Mouse (Mus musculus) urinary bladder, postnatal 0 days (tissue): Measurements from ENCODE around the gene Tmem274. TPM values are rescaled to one million over a fixed set of nuclear protein-coding genes. Genes with fewer than 3 reads are reported as not detected.

Source experiments
- polyA plus RNA-seq: library from polyadenylated mRNA; unstranded; fragments of >200 nt; fragmentation: Nextera tagmentation; extraction: Ambion mirVana; gene quantifications from 2 replicates; pipeline ENCODE4 v1.2.1, GENCODE M21; 2015

Gene Tmem274
- polyA plus RNA-seq: not detected in 2 replicates

GRCm38 (mm10) chr4:149477078-149477477 is at the start of gene Tmem274:
Gene Tmem274, plus strand, starts transcription at chr4:149477378.

GRCm38 (mm10) chr4:149454879-149455278 is 22.3 kb upstream of the Tmem274 start, which contains the start of gene Rbp7:
Gene Rbp7, minus strand, starts transcription at chr4:149454978.

GRCm38 (mm10) chr4:149485053-149485824 is 8.1 kb downstream of the Tmem274 start, which contains the start of the genes Nmnat1 and Lzic:
Gene Nmnat1, minus strand, starts transcription at chr4:149485202.
Gene Lzic, plus strand, starts transcription at chr4:149485229.

GRCm38 (mm10) chr4:149517868-149518340 is 40.7 kb downstream of the Tmem274 start, which contains the start of gene Ctnnbip1:
Gene Ctnnbip1, plus strand, starts transcription at chr4:149518236.

Other genes starting within 250 kb of the Tmem274 start
- gene Kif1b, start 169.7 kb upstream of the Tmem274 start, polyA plus RNA-seq: 18.1 and 24.7 TPM in 2 replicates
- gene Ube4b, start 50.6 kb upstream of the Tmem274 start, polyA plus RNA-seq: 19.8 and 20.5 TPM in 2 replicates
- gene Rbp7, start 22.4 kb upstream of the Tmem274 start, polyA plus RNA-seq: 0.51 and 1.5 TPM in 2 replicates
- gene Nmnat1, start 7.8 kb downstream of the Tmem274 start, polyA plus RNA-seq: 9.2 and 9.7 TPM in 2 replicates
- 26.0 and 28.8 TPM in 2 replicates for gene Lzic, start 7.9 kb downstream of the Tmem274 start, polyA plus RNA-seq
- 28.6 and 34.1 TPM in 2 replicates for gene Ctnnbip1, start 40.9 kb downstream of the Tmem274 start, polyA plus RNA-seq
- 28.8 and 32.3 TPM in 2 replicates for gene Clstn1, start 109.1 kb downstream of the Tmem274 start, polyA plus RNA-seq
- gene Pik3cd, start 225.2 kb downstream of the Tmem274 start, polyA plus RNA-seq: 5.0 and 5.1 TPM in 2 replicates